Mouse (Mus musculus) right cerebral cortex, adult 2 months (tissue): ENCODE measurements at regions not wholly inside any gene's neighbourhood (a gene's known extent, or its start where the extent isn't known, plus 50 kb on each side); places are given as distances from the start of the nearest gene placed in this dataset.
A peak's percentile ranks its signal among the peaks of the same experiment; 100 is the strongest.
"Not testable (repeated sequence)": the region's sequence is repeated elsewhere in the genome, so short reads cannot be mapped to it uniquely, and the experiment has no call there.

ENCODE experiments used
- DNase-seq, 2 experiments: peaks; one replicate each; pipeline ENCODE4 v3.0.0; 2021 to 2022; ENCODE audit warnings: low spot score in 2 of 2

DNA sequence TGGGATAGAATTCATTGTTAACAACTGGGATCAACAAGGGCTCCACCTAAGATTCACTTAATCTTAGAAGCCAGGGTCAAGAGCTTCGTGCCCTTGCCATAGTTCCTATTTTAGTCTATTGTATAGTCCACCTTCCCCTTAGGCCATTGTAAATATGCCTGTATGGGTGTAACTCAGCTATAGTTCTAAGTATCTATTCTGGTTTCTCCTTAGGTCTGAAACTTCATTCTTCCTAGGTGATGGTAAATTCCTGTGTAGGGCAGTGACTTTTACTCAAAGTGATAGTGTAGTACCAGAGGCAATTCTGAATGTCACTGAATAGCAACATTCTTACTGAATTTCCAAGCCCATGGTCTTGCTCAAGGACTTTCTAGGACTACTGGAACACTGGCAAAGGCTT, 989.4 kb downstream of the Ankrd7 start:
- not testable (repeated sequence) for DNase-seq

DNA sequence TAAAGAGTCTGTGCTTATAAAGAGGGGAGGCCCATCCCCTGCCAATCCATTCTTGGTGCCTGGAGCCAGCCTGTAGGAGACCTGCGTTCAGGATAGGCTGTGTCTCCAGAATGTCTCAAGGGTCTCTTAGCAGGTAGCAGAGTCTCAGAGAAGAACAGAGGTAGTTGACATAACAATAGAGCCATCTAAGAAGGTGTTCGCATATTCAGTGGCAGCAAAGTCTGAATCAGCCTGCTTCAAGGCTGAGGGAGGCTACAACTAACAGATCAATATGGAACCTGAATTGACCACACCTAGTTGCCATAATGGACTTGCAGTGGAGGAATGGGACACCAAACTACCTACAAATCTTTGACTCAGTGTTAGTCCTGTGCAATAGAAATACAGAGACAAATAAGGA, 998.0 kb downstream of the Ankrd7 start:
- no peak for DNase-seq

DNA sequence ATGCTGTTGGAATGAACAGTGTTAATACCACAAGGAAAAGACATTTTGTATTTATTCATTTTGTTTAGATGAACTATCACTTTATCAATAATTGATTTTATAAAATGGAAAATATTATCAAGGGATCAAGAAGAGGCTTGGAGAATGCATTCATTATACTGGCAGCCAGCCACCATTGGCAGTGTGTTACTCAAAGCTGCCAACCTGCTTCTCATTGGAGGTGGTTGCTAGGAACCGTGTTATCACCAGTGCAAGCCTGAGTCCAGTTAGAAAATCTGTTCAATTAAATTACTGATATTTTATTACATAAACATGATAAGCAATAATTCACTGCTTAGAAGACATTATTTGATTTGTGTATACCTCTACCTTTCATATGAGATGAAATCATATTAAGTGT, 1003.6 kb downstream of the Ankrd7 start:
- DNase-seq = no peak

DNA sequence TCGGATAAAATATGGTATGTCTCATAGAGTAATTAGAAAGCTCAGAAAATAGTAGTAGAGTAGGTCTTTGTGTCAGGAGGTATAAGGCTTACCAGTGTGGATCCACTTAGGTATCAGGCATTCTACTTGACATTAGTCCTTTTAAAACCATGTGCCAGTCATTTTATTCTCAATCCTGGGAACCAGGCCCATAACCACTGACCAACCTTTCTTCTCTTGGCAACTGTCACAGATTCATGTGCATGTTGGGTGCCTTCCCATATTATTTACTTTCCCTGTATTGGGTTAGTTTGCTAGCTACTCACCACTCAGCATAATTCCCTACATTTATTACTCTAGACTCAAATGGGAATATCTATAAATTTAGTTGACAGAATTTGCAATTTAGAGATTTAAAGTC, 1045.1 kb downstream of the Ankrd7 start:
- DNase-seq = no peak

DNA sequence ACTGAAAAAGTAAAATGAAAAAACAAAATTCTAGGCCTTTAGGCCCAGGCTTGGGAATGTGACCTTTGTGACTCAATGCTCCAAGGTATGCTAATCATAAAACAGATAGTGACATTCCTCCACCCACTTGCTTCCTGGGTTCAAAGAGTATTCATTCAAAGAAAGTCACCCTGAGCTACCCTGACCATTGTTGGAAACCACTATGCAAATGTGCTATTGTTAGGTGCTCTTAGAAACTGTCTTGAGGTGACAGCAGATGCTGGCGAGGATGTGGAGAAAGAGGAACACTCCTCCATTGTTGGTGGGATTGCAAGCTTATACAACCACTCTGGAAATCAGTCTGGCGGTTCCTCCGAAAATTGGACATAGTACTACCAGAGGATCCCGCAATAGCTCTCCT, 1075.7 kb downstream of the Ankrd7 start:
- not testable (repeated sequence) for DNase-seq

DNA sequence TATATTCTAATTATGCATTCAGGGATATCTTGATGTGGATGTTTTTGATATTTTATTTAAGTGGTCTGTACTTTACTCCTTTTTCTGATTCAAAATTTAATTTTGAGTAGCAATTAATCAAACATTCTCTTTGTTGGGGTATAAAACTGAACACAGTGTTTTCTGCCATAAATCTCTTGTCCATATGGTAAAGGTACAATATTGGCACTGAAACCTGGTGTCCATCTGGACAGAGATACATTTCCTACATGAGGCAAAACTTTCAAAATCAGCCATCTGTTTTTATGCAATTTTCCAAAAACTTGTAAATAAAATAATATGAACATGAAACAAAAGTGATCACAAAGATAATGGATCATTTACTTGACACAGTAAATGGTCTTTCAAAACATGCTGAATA, 1078.2 kb downstream of the Ankrd7 start:
- DNase-seq = no peak

DNA sequence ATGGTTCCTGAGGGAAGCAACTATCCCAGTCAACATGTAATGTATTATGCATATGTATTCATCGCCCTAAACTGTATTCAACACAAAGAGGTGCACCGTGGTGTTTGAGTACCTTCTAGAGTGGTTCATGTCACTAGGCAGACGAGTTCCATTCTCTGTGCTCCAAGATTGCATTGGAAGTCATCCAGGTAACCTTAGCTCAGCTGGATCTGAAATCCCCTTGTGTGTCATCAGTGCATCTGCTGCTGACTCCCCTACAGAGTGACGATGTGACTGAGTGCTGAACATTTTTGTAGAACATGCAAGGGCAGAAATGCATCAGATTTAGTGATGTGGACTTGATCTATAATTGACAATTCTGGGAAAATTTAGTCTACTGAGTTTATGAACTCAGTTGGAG, 1079.6 kb downstream of the Ankrd7 start:
- no peak for DNase-seq

DNA sequence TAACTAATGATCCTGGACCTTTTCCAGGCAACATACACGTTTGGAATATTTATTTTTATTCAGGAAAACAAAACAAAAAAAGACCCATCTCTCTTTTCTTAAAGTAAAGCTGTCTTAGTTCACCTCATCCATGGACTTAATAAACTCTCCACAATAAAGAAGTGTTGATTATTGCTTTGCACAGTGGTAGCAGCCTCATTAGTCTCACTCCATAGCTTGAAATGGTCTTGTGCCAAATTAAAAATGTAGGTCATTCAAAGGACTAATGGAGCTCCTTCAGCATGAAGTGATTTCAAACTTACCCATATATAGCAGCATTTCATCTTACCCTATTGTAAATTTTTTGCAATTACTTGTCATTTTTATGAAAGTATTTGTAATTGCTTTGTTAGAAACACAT, 1109.8 kb downstream of the Ankrd7 start:
- DNase-seq = no peak

DNA sequence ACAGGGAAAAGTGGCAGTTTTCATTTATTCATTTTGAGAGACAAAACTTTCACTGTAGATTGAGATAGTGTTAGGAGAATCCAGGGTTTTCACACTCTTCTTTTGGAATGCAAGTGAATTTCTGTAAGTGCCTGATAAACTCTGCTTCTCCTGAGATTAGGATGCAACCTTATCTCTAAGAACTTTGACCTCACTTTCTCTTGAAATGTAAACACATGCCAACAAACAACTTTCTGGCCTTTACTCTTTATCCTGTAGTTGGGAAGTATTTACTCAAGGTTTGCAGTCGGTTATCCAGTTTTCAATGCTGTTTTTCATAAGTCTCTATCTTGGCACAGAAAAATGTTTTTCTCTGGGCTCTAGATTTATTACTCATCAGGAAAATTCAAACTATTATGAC, 1125.7 kb downstream of the Ankrd7 start:
- no peak for DNase-seq

DNA sequence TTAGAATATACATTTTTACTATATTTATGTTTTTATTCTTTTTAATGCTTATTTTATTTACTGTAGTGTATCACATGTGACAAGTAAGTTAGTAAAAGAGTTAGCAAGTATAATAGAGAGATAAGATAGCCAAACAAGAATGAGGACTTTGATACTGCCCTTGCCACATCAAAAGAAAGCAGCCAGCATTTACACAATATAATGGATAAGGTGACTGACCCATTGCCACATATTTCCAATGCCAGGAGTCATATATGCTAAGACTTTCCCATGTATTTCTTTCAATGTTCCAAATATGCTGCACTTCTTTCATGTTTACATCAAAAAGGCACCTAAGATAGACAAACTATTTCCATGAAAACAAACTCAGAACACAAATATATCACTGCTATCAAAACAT, 1162.3 kb downstream of the Ankrd7 start:
- no peak for DNase-seq

DNA sequence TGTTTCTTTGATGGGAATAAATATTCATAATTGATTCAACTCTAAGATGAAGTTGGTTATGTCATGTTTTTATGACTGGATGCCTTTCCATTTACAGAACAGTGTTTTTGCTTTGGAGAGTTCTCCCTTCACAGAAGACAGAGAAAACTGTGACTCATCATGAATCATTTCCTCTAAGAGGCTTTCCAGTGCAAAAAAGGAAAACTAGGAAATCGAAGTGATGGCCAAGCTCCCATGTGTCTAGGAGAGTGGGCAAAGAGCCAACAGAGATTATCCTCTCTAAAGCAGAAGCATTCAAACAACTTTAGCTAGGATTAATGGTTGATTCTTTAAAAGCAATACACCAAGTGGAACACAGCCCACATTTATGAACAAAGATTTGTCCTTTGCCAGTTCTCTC, 1171.7 kb downstream of the Ankrd7 start:
- peak; percentile 39 to 63 for DNase-seq

DNA sequence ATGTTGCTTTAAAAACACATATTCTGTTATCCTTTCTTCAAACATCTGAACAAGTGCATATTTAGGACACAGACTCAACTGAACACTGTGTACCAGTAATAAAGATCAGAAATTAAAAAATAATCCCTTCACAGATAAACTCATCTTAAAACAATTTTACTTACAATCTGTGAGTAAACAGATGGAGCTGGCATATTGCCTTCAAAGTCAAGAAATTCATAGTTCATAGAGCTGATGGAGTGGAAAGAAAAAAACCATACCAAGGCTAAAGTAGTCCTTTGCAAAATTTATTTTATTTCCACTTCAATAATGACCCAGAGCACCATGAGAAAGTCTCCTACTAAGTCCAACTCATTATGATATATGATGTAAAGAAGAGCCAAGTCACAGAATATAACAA, 1136.6 kb upstream of the Kcnd2 start:
- DNase-seq = no peak

DNA sequence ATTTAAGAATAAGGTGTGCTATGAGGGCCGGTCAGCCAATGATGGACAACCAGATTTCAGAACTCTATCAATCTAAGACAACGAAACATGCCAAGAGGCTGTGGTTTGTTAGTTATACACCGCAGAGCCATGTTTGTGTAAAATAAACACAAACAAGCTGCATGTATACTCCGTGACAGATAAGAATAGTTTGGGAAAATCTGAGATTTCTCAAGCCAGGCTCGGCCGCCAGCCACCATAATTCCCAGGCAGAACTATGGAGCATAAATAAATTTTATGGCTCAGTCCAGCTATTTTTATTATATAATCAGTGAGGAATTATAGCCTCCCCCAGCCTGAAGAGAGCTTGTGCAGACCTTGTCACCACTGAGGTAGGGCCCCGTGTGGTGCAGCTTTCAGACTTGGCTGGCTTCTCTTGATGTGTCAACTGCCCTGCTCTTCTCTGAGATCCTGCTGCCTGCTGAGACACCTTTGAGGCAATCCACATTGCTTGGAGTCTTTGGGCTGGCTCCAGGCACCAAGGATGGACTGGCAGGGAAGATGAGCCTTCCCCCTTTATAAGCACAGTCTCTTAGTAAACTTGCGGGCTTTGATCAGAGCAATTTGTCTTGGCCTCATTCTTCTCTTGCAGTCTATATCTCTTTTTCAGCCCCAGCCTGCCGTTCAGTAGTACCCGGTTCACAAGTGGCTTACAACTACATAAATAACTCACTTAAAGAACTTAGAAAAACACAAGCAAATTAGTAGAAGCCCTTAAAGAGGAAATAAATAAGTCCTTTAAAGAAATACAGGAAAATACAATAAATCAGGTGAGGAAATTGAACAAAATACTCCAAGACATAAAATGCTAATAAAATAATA, 1123.0 kb upstream of the Kcnd2 start:
- no peak for DNase-seq

DNA sequence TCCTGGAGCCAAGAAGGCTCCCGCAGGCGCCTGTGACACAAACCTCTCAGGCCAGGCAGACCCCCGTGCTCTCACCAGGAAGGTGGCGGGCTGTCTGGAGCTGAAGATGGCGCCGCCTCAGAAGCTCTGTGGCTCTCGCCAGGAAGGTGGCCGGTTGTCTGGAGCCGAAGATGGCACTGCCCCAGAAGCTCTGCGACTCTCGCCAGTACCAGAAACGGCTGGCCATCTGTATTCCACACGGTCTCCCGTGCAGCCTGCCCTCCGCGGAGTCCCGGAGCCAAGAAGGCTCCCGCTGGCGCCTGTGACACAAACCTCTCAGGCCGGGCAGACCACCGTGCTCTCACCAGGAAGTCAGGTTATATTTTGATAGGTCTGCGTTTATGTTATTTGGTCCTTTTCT, 1081.3 kb upstream of the Kcnd2 start:
- not testable (repeated sequence) for DNase-seq

DNA sequence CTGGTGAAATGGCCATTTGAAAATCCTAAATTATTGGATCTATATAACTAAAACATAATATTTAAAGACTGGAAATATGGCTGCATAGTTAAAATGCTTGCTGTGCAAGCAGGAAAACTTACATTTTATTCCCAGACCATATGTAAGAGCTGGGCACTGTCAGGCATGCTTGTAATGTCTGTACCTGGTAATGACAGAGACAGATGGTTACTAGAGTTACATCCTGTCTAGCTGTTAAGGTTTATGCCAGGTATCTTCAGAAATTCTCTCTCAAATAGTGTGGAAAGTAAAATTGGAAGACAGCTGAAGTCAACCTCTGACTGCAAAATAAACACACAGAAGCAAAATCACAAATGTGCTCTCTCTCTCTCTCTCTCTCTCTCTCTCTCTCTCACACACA, 1077.8 kb upstream of the Kcnd2 start:
- no peak for DNase-seq
